Mouse (Mus musculus) retina, embryonic 14.5 days (tissue): ENCODE data around the gene Sult2a7.

ENCODE experiments used
- DNase-seq: peaks from one replicate; pipeline ENCODE4 v3.0.0-alpha.2; 2015; ENCODE audit warnings: low spot score

Gene Sult2a7

DNA sequence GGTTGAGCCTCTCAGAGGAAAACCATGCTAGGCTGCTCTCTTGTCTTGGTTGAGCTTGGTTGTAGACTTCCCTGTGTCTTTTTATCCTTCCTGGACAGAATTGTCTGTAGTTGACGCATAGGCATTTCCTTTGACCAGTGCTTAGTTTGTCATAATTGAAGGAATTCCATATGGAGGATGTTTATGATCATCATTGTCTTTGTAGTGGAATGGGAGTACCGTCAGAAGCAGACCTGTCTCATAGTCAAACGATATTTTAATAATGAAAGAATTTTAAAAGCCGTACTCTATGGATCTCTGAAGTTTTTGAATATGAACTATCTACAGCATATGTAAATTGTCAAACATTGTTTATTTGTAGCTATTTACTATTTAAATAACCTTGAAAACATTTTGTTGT, at the start of gene Sult2a7:
Sult2a7 (minus strand) TSS at position 101 of the 400 bp plus-strand sequence.
- DNase-seq, result no peak

GRCm38 (mm10) chr7:14525280-14525679, 31.2 kb upstream of the Sult2a7 start:
- DNase-seq, result no peak

DNA sequence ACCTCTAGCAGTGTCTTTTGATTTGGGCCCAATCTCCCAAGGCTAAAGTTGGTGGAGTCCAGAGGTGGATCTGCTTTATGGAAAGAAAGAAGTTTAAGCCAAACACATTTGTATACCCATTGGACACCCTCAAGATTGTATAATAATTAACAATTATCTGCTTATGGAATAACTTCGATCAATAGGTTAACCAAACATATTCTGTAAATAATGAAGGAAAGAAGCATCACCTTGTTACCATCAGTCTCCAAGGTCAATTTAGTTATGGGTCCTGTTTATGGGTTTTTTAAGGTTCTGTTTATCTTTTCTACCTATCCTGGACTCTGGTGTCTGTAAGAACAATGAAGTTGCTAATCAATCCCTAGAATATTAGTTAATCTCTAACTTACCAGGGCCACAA, 28.6 kb upstream of the Sult2a7 start:
- no peak for DNase-seq

DNA sequence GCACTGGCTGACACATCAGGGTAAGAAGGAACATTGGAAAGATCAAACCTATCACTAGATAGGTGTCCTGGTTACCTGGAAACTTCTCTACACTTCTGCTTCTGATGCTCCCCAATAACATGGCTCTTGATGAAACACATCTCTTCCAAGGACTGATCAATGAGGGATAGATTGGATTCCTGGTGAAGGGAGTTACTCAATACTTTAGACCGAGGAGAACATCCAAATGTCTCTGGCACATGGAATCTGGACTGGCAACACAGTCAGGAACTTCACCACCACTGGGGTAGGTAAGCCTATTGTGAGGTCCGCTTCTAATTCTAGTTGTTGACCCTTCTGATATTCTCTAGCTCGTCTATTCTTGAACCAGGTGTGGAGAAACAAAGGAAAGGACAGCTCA, 24.3 kb upstream of the Sult2a7 start:
- DNase-seq, result no peak

GRCm38 (mm10) chr7:14492886-14493285, 1.1 kb downstream of the Sult2a7 start:
- no peak for DNase-seq

DNA sequence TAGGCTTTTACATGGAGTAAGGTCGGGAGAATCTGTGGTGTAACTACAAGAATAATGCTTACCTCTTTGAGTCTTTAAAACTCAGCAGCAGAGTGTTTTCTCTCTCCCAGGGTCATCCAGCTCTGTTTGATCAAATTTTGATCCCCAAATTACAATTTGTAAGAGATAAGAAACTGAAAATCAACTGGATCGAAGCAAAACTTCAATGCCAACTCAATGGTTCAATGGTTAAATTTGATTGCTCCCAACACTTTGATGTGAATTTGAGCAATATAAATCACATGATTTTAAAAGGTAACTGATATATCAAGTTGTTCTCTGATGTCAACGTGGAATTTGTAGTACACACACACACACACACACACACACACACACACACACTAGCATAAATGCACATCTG, 47.5 kb downstream of the Sult2a7 start, which contains the start of gene Sult2a8:
Sult2a8 (minus strand) TSS at position 236 of the 400 bp plus-strand sequence.
- no peak for DNase-seq

DNA sequence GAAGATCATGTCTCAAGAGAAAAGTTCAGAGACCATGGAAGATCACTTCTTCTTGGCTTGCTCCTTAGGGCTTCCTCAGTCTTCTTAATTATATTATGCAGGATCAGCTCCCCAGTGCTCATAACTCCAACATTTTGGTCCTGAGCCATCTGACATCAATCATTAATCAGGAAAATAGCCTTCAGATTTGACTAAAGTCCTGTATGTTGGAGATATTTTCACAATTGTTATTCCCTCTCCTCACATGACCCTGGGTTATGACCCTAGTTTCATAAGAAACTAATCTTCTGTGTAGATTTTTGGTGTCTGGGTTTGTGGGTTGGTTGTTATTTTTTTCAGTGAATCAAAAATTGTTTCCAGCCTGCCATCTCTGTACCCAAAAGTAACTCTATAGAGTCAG, 54.4 kb downstream of the Sult2a7 start:
- no peak for DNase-seq

- DNase-seq, result no peak
Measured at GRCm38 (mm10) chr7:14438484-14438883, 55.5 kb downstream of the Sult2a7 start.

- no peak for DNase-seq
Measured at GRCm38 (mm10) chr7:14438029-14438428, 56.0 kb downstream of the Sult2a7 start.
